Mouse (Mus musculus): ENCODE measurements at regions not wholly inside any gene's neighbourhood (a gene's known extent, or its start where the extent isn't known, plus 50 kb on each side); places are given as distances from the start of the nearest gene placed in this dataset.

DNA sequence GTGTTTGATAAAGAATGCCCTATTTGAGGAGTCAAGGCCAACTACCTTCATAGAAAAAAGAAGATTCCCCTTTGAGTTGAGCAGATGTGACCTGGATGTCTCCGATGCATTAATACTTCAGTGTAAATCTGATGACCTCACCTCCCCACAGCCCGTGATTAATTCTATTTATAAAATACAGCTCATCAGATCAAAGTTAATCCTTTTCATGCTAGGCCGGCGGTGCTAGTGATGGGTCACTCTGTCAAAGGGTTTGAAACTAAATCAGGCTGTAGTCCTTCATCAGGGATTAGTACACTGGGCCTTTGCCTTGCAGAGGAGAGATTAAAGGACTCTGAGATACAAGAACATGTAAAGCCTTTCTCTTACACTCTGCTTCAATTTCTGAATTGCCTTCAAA lies 556.3 kb downstream of the Rps29 start:
- Histone ChIP-seq H3K4me3 (ENCODE audit: insufficient read depth, low read depth, low read length) (no peak overlapping the region), H3K4me1 (ENCODE audit: control insufficient read depth, insufficient read depth, low read length) (no peaks in the 10 kb centered on the region), H3K27ac (ENCODE audit: insufficient read depth, low read depth, low read length) (no peak overlapping the region)
- TF ChIP-seq CTCF (IDR thresholded peaks at IDR 0.05; ENCODE audit: insufficient read depth, low read depth, low read length) (no peak), POLR2A (IDR thresholded peaks at IDR 0.05; ENCODE audit: insufficient read depth, low read depth, low read length) (no peak)
- 74% methylated on average over 4 of the region's 4 CpGs for WGBS

DNA sequence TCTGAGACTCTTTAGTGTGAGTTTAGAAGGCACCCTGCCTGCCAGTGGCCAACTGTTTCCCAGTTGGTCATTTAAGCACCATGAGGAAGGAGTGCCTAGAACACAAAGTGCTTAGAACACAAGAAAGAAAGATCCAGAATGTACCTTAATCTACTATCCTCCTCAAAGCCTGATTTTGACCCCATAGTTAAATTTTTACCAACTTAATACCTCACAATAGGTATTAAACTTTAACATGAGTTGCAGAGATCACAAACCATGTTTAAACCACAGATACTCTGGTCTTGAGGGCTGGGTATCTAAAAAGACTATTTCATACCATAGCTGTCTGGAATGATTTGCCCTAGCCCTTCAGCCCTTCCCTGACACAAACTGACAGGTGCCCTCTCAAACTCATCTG lies 557.6 kb downstream of the Rps29 start:
- TF ChIP-seq POLR2A (IDR thresholded peaks at IDR 0.05; ENCODE audit: insufficient read depth, low read depth, low read length) (no peak), CTCF (IDR thresholded peaks at IDR 0.05; ENCODE audit: insufficient read depth, low read depth, low read length) (no peak)
- Histone ChIP-seq H3K4me1 (ENCODE audit: control insufficient read depth, insufficient read depth, low read length) (no peaks in the 10 kb centered on the region), H3K4me3 (ENCODE audit: insufficient read depth, low read depth, low read length) (no peak overlapping the region), H3K27ac (ENCODE audit: insufficient read depth, low read depth, low read length) (no peak overlapping the region)

GRCm38 (mm10) chr12:68599681-68600596 lies 559.0 kb downstream of the Rps29 start:
- no peak for TF ChIP-seq POLR2A (IDR thresholded peaks at IDR 0.05; ENCODE audit: insufficient read depth, low read depth, low read length)
- TF ChIP-seq CTCF (IDR thresholded peaks at IDR 0.05; ENCODE audit: insufficient read depth, low read depth, low read length): no peak
- H3K4me3 ChIP-seq (ENCODE audit: insufficient read depth, low read depth, low read length): no peak overlapping the region
- 38% methylated on average over 7 of the region's 7 CpGs for WGBS
- no peak overlapping the region for H3K27ac ChIP-seq (ENCODE audit: insufficient read depth, low read depth, low read length)
- no peaks in the 10 kb centered on the region for H3K4me1 ChIP-seq (ENCODE audit: control insufficient read depth, insufficient read depth, low read length)

GRCm38 (mm10) chr12:68599016-68599616 lies 559.9 kb downstream of the Rps29 start:
- H3K4me1 ChIP-seq (ENCODE audit: control insufficient read depth, insufficient read depth, low read length): no peaks in the 10 kb centered on the region
- no peak for TF ChIP-seq POLR2A (IDR thresholded peaks at IDR 0.05; ENCODE audit: insufficient read depth, low read depth, low read length)
- TF ChIP-seq CTCF (IDR thresholded peaks at IDR 0.05; ENCODE audit: insufficient read depth, low read depth, low read length): no peak
- 44% methylated on average over 8 of the region's 8 CpGs for WGBS
- H3K27ac ChIP-seq (ENCODE audit: insufficient read depth, low read depth, low read length): no peak overlapping the region
- no peak overlapping the region for H3K4me3 ChIP-seq (ENCODE audit: insufficient read depth, low read depth, low read length)

DNA sequence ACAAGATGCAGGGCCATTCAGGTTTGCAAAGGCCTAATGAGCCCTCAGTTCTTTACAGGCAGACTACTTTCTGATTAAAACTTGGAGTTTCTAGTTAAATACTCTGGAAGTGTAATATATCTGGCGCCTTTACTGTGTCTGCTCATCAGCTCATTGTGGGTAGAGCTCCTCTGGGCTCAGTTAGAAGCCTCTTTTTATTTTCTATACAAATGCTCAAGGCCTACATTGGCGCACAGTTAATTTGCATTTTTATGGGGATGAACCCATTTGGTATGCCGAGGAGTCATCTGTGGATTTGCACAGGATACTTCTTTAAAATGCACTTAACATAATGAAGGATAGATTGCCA lies 573.5 kb downstream of the Rps29 start:
- 85% methylated on average over 3 of the region's 3 CpGs for WGBS

GRCm38 (mm10) chr12:68584786-68585523 lies 574.0 kb downstream of the Rps29 start:
- TF ChIP-seq CTCF (IDR thresholded peaks at IDR 0.05; ENCODE audit: insufficient read depth, low read depth, low read length) (no peak), POLR2A (IDR thresholded peaks at IDR 0.05; ENCODE audit: insufficient read depth, low read depth, low read length) (no peak)
- WGBS: 40% methylated on average over 6 of the region's 6 CpGs
- H3K4me3 ChIP-seq (ENCODE audit: insufficient read depth, low read depth, low read length): no peak overlapping the region

More for the DNA sequence above, 573.5 kb downstream of the Rps29 start:
- H3K4me1 ChIP-seq (ENCODE audit: control insufficient read depth, insufficient read depth, low read length): no peaks in the 10 kb centered on the region
- no peak overlapping the region for H3K27ac ChIP-seq (ENCODE audit: insufficient read depth, low read depth, low read length)
- TF ChIP-seq CTCF (IDR thresholded peaks at IDR 0.05; ENCODE audit: insufficient read depth, low read depth, low read length): no peak
- TF ChIP-seq POLR2A (IDR thresholded peaks at IDR 0.05; ENCODE audit: insufficient read depth, low read depth, low read length): no peak
- H3K4me3 ChIP-seq (ENCODE audit: insufficient read depth, low read depth, low read length): no peak overlapping the region

DNA sequence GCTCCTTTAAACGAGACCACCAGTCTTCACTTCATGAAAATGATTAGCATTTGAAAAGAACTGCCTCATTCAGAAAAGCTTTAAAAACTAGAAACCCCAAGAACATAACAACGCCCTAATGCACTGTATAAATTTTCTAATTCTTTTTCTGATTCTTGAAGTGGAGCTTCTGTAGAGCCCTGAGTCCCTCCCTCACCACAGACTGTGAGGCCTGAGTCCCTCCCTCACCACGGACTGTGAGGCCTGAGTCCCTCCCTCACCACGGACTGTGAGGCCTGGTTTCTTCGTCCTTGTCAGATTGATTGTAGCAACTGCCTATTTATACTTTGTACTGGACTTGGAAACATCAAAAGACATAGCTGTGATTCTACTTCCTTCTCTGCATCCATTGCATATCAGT lies 579.1 kb downstream of the Rps29 start:
- Histone ChIP-seq H3K4me1 (ENCODE audit: control insufficient read depth, insufficient read depth, low read length) (no peaks in the 10 kb centered on the region), H3K27ac (ENCODE audit: insufficient read depth, low read depth, low read length) (no peak overlapping the region), H3K4me3 (ENCODE audit: insufficient read depth, low read depth, low read length) (no peak overlapping the region)
- 61% methylated on average over 5 of the region's 5 CpGs for WGBS
- TF ChIP-seq CTCF (IDR thresholded peaks at IDR 0.05; ENCODE audit: insufficient read depth, low read depth, low read length) (no peak), POLR2A (IDR thresholded peaks at IDR 0.05; ENCODE audit: insufficient read depth, low read depth, low read length) (no peak)

More at GRCm38 (mm10) chr12:68584786-68585523, 574.0 kb downstream of the Rps29 start:
- Histone ChIP-seq H3K4me1 (ENCODE audit: control insufficient read depth, insufficient read depth, low read length) (no peaks in the 10 kb centered on the region), H3K27ac (ENCODE audit: insufficient read depth, low read depth, low read length) (no peak overlapping the region)

DNA sequence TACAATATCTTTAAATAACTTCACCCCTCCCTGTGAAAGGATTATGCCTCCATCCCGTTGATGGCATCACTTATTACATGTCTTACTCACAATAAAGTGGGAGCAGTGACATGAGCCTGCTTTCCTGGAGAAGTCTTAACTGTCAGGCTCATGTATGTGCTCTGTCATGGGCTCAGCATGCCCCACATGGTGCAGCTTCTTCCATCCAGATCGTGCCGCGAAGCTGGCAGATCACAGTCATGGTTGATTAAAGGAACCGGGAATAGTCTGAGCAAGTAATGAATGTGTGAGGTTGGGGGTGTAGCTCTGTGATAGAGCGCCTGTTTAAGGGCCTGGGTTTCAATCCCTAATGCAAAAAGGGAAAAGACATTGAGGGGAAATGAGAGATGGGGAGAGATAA lies 581.5 kb downstream of the Rps29 start:
- Histone ChIP-seq H3K27ac (ENCODE audit: insufficient read depth, low read depth, low read length) (no peak overlapping the region), H3K4me3 (ENCODE audit: insufficient read depth, low read depth, low read length) (no peak overlapping the region), H3K4me1 (ENCODE audit: control insufficient read depth, insufficient read depth, low read length) (no peaks in the 10 kb centered on the region)
- TF ChIP-seq POLR2A (IDR thresholded peaks at IDR 0.05; ENCODE audit: insufficient read depth, low read depth, low read length) (no peak), CTCF (IDR thresholded peaks at IDR 0.05; ENCODE audit: insufficient read depth, low read depth, low read length) (no peak)
- WGBS: 61% methylated on average over 6 of the region's 6 CpGs

DNA sequence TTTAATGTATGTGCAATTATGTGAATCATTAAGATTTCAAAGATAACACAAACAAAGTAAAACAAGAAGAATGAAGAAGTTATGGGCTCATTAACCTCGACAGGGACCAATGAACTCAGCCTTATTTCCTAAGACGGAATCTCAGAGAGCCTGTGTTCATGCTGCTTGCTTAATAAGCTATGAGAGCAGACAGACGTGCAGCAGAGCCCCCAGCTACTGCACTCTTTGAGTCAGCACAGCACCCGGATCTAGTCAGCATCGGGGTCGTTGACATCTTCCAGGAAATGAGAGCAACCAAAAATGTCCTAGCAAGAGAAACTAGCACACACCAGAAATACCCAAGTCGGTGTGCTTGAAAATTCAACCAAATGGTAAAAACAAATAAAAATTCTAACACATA lies 582.1 kb downstream of the Rps29 start:
- no peaks in the 10 kb centered on the region for H3K4me1 ChIP-seq (ENCODE audit: control insufficient read depth, insufficient read depth, low read length)
- no peak for TF ChIP-seq CTCF (IDR thresholded peaks at IDR 0.05; ENCODE audit: insufficient read depth, low read depth, low read length)
- no peak for TF ChIP-seq POLR2A (IDR thresholded peaks at IDR 0.05; ENCODE audit: insufficient read depth, low read depth, low read length)
- H3K27ac ChIP-seq (ENCODE audit: insufficient read depth, low read depth, low read length): no peak overlapping the region
- H3K4me3 ChIP-seq (ENCODE audit: insufficient read depth, low read depth, low read length): no peak overlapping the region
- WGBS: 59% methylated on average over 7 of the region's 7 CpGs
